Mouse (Mus musculus): ENCODE results near the gene Flcn. TPM values are rescaled to one million over a fixed set of nuclear protein-coding genes. Genes with fewer than 3 reads are reported as not detected.

Flcn gene
- polyA plus RNA-seq (2015; fragmentation: Nextera tagmentation; extraction: Ambion mirVana), result 15.0 and 18.0 TPM in 2 replicates

GRCm38 (mm10) chr11:59809670-59810474, at the start of gene Flcn:
TSS of gene Flcn (minus strand) at chr11:59810016.

GRCm38 (mm10) chr11:59839459-59840126, 29.8 kb upstream of the Flcn start, which contains the start of gene Cops3:
TSS of gene Cops3 (minus strand) at chr11:59839838.

GRCm38 (mm10) chr11:59839008-59839458, 29.2 kb upstream of the Flcn start, which contains the start of gene Nt5m:
TSS of gene Nt5m (plus strand) at chr11:59839447.

GRCm38 (mm10) chr11:59787199-59787781, 22.5 kb downstream of the Flcn start, which contains the start of gene Pld6:
TSS of gene Pld6 (minus strand) at chr11:59787645.

Other genes starting within 250 kb of the Flcn start
- not detected in 2 replicates for gene Olfr222, start 233.8 kb downstream of the Flcn start, polyA plus RNA-seq (2015; fragmentation: Nextera tagmentation; extraction: Ambion mirVana)
- gene Olfr223, start 216.7 kb downstream of the Flcn start, polyA plus RNA-seq (2015; fragmentation: Nextera tagmentation; extraction: Ambion mirVana), result not detected in 2 replicates
- gene Mprip, start 148.7 kb downstream of the Flcn start, polyA plus RNA-seq (2015; fragmentation: Nextera tagmentation; extraction: Ambion mirVana), result 19.7 and 23.9 TPM in 2 replicates
- gene Pld6, start 22.4 kb downstream of the Flcn start, polyA plus RNA-seq (2015; fragmentation: Nextera tagmentation; extraction: Ambion mirVana), result 1.6 and 1.8 TPM in 2 replicates
- 13.7 and 16.9 TPM in 2 replicates for gene Nt5m, start 29.4 kb upstream of the Flcn start, polyA plus RNA-seq (2015; fragmentation: Nextera tagmentation; extraction: Ambion mirVana)
- gene Cops3, start 29.8 kb upstream of the Flcn start, polyA plus RNA-seq (2015; fragmentation: Nextera tagmentation; extraction: Ambion mirVana), result 90.6 and 94.5 TPM in 2 replicates
- 28.9 and 29.2 TPM in 2 replicates for gene Med9, start 138.2 kb upstream of the Flcn start, polyA plus RNA-seq (2015; fragmentation: Nextera tagmentation; extraction: Ambion mirVana)
- 2.8 and 3.5 TPM in 2 replicates for gene Rasd1, start 154.9 kb upstream of the Flcn start, polyA plus RNA-seq (2015; fragmentation: Nextera tagmentation; extraction: Ambion mirVana)
- 6.5 and 6.7 TPM in 2 replicates for gene Pemt, start 236.5 kb upstream of the Flcn start, polyA plus RNA-seq (2015; fragmentation: Nextera tagmentation; extraction: Ambion mirVana)

All from spleen, postnatal 0 days (tissue).